ENCODE assay signal across 17 mouse cellular contexts in the genomic region with DNA sequence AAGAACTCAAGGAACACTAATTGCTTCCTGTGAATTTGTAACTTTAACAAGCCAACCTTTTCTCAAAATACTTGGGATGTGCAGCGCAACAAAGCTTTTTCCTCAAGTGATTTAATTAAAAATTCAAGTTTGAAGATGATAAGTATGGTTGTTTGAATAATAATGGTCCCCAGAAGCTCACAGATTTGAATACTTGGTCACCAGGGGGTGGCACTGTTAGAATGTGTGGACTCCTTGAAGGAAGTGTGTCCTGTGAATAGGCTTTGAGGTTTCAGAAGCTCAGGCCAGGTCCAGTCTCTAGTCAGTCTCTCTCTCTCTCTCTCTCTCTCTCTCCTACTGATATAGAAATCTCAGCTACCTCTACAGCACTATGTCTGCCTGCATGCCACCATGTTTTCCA. TPM values are rescaled to one million over a fixed set of nuclear protein-coding genes. Genes with fewer than 3 reads are reported as not detected.
A peak's percentile ranks its signal among the peaks of the same experiment; 100 is the strongest.
DNase-seq lines count a peak whose midpoint lies in the region; ATAC-seq and TF ChIP-seq lines count a peak whose summit lies in the region.
"Had no signal": no experiment of that assay in that cellular context is flagged by ENCODE, and none has a peak within 500 bp of the region (broad histone marks: within the 10 kb centered on the region; RNA-seq: fewer than 3 reads in every experiment).

No protein-coding gene starts in this region.

- peak; percentile 53 for TF ChIP-seq CTCF in heart, adult 2 months (IDR thresholded peaks at IDR 0.05)
- 0 out of 2 replicates have a peak, but pooled peaks have one; percentile 3 for TF ChIP-seq CTCF in kidney, adult 2 months (conservative IDR thresholded peaks at IDR 0.05; ENCODE audit: insufficient read depth, insufficient read length, low read depth, low read length)
- TF ChIP-seq CTCF in Patski (IDR thresholded peaks at IDR 0.05): peak; percentile 16
- TF ChIP-seq CTCF in stomach, postnatal 0 days (IDR thresholded peaks at IDR 0.05; ENCODE audit: low read depth): peak; percentile 35; the same call in 1 of the 2 replicates

- TF ChIP-seq EP300 in heart, adult 2 months (IDR thresholded peaks at IDR 0.05; ENCODE audit: insufficient read depth, low read depth, low read length): no peak
- TF ChIP-seq EP300 in stomach, postnatal 0 days (optimal IDR thresholded peaks at IDR 0.05): no peak

- no peak overlapping the region for H3K4me2 ChIP-seq in stomach, postnatal 0 days (replicated peaks; ENCODE audit: low read depth)
- H3K4me2 ChIP-seq: forebrain, embryonic 15.5 days; heart, embryonic 13.5 days; hindbrain, embryonic 12.5 days; intestine, embryonic 15.5 days had no signal

- no peak for ATAC-seq in Patski
- ATAC-seq in stomach, postnatal 0 days (ENCODE audit: low FRiP score, low TSS enrichment): no peak
- ATAC-seq: forebrain, embryonic 15.5 days; intestine, embryonic 15.5 days had no signal

- H3K9ac ChIP-seq in heart, adult 2 months (ENCODE audit: low read depth, low read length): no peak overlapping the region
- no peak overlapping the region for H3K9ac ChIP-seq in stomach, postnatal 0 days (ENCODE audit: low read length)
- H3K9ac ChIP-seq: forebrain, embryonic 15.5 days; heart, embryonic 13.5 days; hindbrain, embryonic 12.5 days; intestine, embryonic 15.5 days had no signal

- H3K4me3 ChIP-seq in heart, adult 2 months: no peak overlapping the region
- no peak overlapping the region for H3K4me3 ChIP-seq in kidney, adult 2 months (ENCODE audit: insufficient read depth, low read depth, low read length)
- no peak overlapping the region for H3K4me3 ChIP-seq in stomach, postnatal 0 days (ENCODE audit: low read depth, low read length)
- H3K4me3 ChIP-seq: forebrain, embryonic 15.5 days; heart, embryonic 13.5 days; hindbrain, embryonic 12.5 days; intestine, embryonic 15.5 days had no signal

- no peaks in the 10 kb centered on the region for H3K27me3 ChIP-seq in heart, adult 2 months (ENCODE audit: control insufficient read depth, insufficient read depth, low read length)
- no peaks in the 10 kb centered on the region for H3K27me3 ChIP-seq in kidney, adult 2 months (replicated peaks; ENCODE audit: control insufficient read depth, insufficient read depth, low read length)
- no peaks in the 10 kb centered on the region for H3K27me3 ChIP-seq in Patski
- no peaks in the 10 kb centered on the region for H3K27me3 ChIP-seq in stomach, postnatal 0 days (ENCODE audit: control insufficient read depth, insufficient read depth, low read length)
- H3K27me3 ChIP-seq: forebrain, embryonic 15.5 days; heart, embryonic 13.5 days; hindbrain, embryonic 12.5 days; intestine, embryonic 15.5 days had no signal

- no peaks in the 10 kb centered on the region for H3K79me2 ChIP-seq in heart, adult 2 months (replicated peaks; ENCODE audit: control insufficient read depth, insufficient read depth, low read length)

- CTCF ChIA-PET in Patski (lab: Charles Lee): interaction anchor here (0.9 kb wide), 1 partner anchor 39 kb away, joined by 3 read pairs; no protein-coding TSS in a partner anchor

- intact Hi-C loops in heart, adult 2 months (cut with DNase I): loop anchor here (1.0 kb wide), 1 partner anchor 41 kb away; no protein-coding TSS in a partner anchor

- TF ChIP-seq POLR2A in heart, adult 2 months (IDR thresholded peaks at IDR 0.05; ENCODE audit: insufficient read depth, low read depth, low read length): no peak
- TF ChIP-seq POLR2A in kidney, adult 2 months (IDR thresholded peaks at IDR 0.05; ENCODE audit: low read depth, low read length): no peak

- POLR2A ChIA-PET in Patski (lab: Charles Lee): no interaction called here

- H3K36me3 ChIP-seq in heart, adult 2 months (ENCODE audit: control insufficient read depth, insufficient read depth, low read length): no peaks in the 10 kb centered on the region
- H3K36me3 ChIP-seq in kidney, adult 2 months (ENCODE audit: control insufficient read depth, insufficient read depth, low read length): no peaks in the 10 kb centered on the region
- no peaks in the 10 kb centered on the region for H3K36me3 ChIP-seq in stomach, postnatal 0 days (ENCODE audit: control insufficient read depth, insufficient read depth, low read length)
- H3K36me3 ChIP-seq: forebrain, embryonic 15.5 days; heart, embryonic 13.5 days; hindbrain, embryonic 12.5 days; intestine, embryonic 15.5 days had no signal

- peaks cover 2% of the 10 kb centered on the region for H3K4me1 ChIP-seq in heart, adult 2 months (ENCODE audit: control insufficient read depth, insufficient read depth, low read length)
- no peaks in the 10 kb centered on the region for H3K4me1 ChIP-seq in kidney, adult 2 months (ENCODE audit: control insufficient read depth, insufficient read depth, low read length)
- no peaks in the 10 kb centered on the region for H3K4me1 ChIP-seq in stomach, postnatal 0 days (replicated peaks; ENCODE audit: control insufficient read depth, insufficient read depth)
- H3K4me1 ChIP-seq: intestine, embryonic 15.5 days had no signal

- in situ Hi-C loops in Patski (cut with MboI; ENCODE audit: low pct_unique_long_range_greater_than_20kb): no loop called here

- no peaks in the 10 kb centered on the region for H3K9me3 ChIP-seq in stomach, postnatal 0 days (ENCODE audit: control insufficient read depth, low read length)
- H3K9me3 ChIP-seq: forebrain, embryonic 15.5 days; hindbrain, embryonic 12.5 days; intestine, embryonic 15.5 days had no signal

- no peak overlapping the region for H3K27ac ChIP-seq in heart, adult 2 months
- no peak overlapping the region for H3K27ac ChIP-seq in kidney, adult 2 months (ENCODE audit: insufficient read depth, low read depth, low read length)
- H3K27ac ChIP-seq in stomach, postnatal 0 days (replicated peaks): no peak overlapping the region
- H3K27ac ChIP-seq: forebrain, embryonic 15.5 days; heart, embryonic 13.5 days; hindbrain, embryonic 12.5 days; intestine, embryonic 15.5 days had no signal

- DNase-seq in heart, adult 2 months: no peak
- DNase-seq in heart, adult 8-10 months (ENCODE audit: low spot score): no peak
- DNase-seq in kidney, adult 2 months: no peak
- no peak for DNase-seq in kidney, adult 8-10 months
- no peak for DNase-seq in Patski (ENCODE audit: low read depth, low spot score)
- DNase-seq in stomach, postnatal 0 days (ENCODE audit: low spot score): no peak
- DNase-seq: adrenal gland, adult 8-10 months; adrenal gland, postnatal 36 days; cerebellum, adult 2 months; gastrocnemius, postnatal 14 days; heart, postnatal 10 days; heart, postnatal 4 days had no signal

- 89% methylated on average over 1 of the region's 1 CpGs for WGBS in heart, adult 2 months
- WGBS in kidney, adult 2 months: 89% methylated on average over 1 of the region's 1 CpGs
- 100% methylated on average over 1 of the region's 1 CpGs for WGBS in stomach, postnatal 0 days

RNA-seq across cellular contexts. Expression of a gene that starts 32.0 kb away (rescaled TPM):
- total RNA-seq in heart, adult 2 months (2021): not detected
- polyA plus RNA-seq in heart, adult 2 months (2012; rRNA removed): 0.08 and 0.20 TPM in 2 replicates
- total RNA-seq in heart, adult 8-10 months (2022): not detected
- polyA plus RNA-seq in kidney, adult 2 months (2012; rRNA removed): not detected in 2 replicates
- polyA plus RNA-seq in Patski (2021): 0.31 TPM
- polyA plus RNA-seq in stomach, postnatal 0 days (2015; fragmentation: Nextera tagmentation; extraction: Ambion mirVana): 0.32 and 0.67 TPM in 2 replicates
- total RNA-seq: adrenal gland, adult 8-10 months; adrenal gland, postnatal 36 days; gastrocnemius, postnatal 14 days; granulocyte monocyte progenitor cell, adult 5-6 weeks had no signal

Comparison
In these comparisons a context has a peak if more than half of its experiments do, and no peak if none do; other contexts are left out.
1. CTCF ChIP-seq: peak in every context shown above with its lines; median percentile 53 in heart, adult 2 months; 35 in stomach, postnatal 0 days; 16 in Patski; 3 in kidney, adult 2 months.